8 mouse cellular contexts compared by ENCODE assay signal in the genomic region with DNA sequence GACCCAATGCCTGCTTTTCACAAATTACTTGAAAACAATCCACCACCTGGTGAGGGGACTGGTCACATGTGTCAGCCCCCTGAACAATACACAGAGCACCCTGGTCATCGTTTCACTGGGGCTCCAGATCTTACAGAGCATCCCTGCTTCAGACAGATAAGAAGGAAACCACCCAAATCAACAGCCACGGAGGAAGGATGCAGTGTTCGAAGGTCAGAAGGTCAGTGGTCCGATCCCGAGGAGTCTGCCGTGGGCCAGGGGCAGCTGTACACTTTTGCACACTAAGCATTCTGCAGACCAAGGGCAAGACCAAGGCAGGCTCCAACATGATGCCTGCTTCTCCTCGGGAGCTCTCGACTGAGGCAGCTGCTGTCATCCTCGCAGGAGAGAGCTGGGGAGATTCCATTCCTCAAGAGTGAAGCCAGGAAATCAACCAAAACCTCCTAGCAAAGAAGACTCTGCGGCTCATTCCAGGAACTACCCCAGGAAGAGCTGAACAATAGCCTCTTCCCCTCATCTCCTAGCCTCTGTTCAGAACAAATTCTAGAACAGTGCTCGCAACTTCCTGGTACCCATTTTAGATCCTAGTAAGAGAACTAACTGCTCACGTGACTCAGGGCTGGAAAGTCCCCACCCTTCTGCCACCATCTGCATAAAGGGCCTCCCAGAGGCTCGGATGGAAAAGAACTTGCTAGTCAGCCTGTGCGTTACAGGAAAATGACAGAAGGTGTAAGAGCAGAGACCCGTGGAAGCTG. TPM values are rescaled to one million over a fixed set of nuclear protein-coding genes. Genes with fewer than 3 reads are reported as not detected.
DNase-seq lines count a peak whose midpoint lies in the region; ATAC-seq lines count a peak whose summit lies in the region.

No protein-coding gene starts in this region.

- H3K4me1 ChIP-seq in neural tube, embryonic 15.5 days: peaks cover 16% of the 10 kb centered on the region

- WGBS in neural tube, embryonic 15.5 days: 65% methylated on average over 15 of the region's 15 CpGs

- peak overlapping the region; percentile 52 for H3K27ac ChIP-seq in neural tube, embryonic 15.5 days (replicated peaks)

- no peak overlapping the region for H3K4me2 ChIP-seq in neural tube, embryonic 15.5 days

- no peak for ATAC-seq in neural tube, embryonic 15.5 days (ENCODE audit: low FRiP score)

- H3K27me3 ChIP-seq in neural tube, embryonic 15.5 days (replicated peaks): no peaks in the 10 kb centered on the region

- no peak overlapping the region for H3K4me3 ChIP-seq in neural tube, embryonic 15.5 days (replicated peaks)

- DNase-seq in neural tube, embryonic 10.5 days (ENCODE audit: extremely low spot score, low spot score): no peak
- peak; percentile 59 to 88 for DNase-seq in heart, adult 18-20 months
- DNase-seq in kidney, adult 9 months: peak; percentile 68
- peak; percentile 32 for DNase-seq in lung, postnatal 14 days
- DNase-seq in ovary, adult 18-20 months (ENCODE audit: low spot score): no peak
- no peak for DNase-seq in left cerebral cortex, adult 8-10 months (ENCODE audit: low spot score in 2 of 2)
- no peak for DNase-seq in retina, embryonic 14.5 days (ENCODE audit: low spot score)

- H3K9ac ChIP-seq in neural tube, embryonic 15.5 days (replicated peaks): no peak overlapping the region

- no peaks in the 10 kb centered on the region for H3K9me3 ChIP-seq in neural tube, embryonic 15.5 days (replicated peaks)

- no peaks in the 10 kb centered on the region for H3K36me3 ChIP-seq in neural tube, embryonic 15.5 days

RNA-seq across cellular contexts. Expression of a gene that starts 14.7 kb away (rescaled TPM):
- 16.3 and 17.8 TPM in 2 replicates for polyA plus RNA-seq in neural tube, embryonic 15.5 days (2015; fragmentation: Nextera tagmentation; extraction: Ambion mirVana)
- total RNA-seq in heart, adult 18-20 months (2021): 10 to 100 TPM; 10.2 to 10.9 TPM
- total RNA-seq in left cerebral cortex, adult 8-10 months (2022): 10 to 100 TPM; 22.1 to 26.3 (median 23.2) TPM

Comparison
In these comparisons a context has a peak if more than half of its experiments do, and no peak if none do; other contexts are left out.
1. DNase-seq: peak in heart, adult 18-20 months (2 of 2), kidney, adult 9 months (single experiment) and lung, postnatal 14 days (single experiment); none in neural tube, embryonic 10.5 days (single experiment), ovary, adult 18-20 months (single experiment), left cerebral cortex, adult 8-10 months (0 of 2) and retina, embryonic 14.5 days (single experiment).